Mouse (Mus musculus): ENCODE data around the gene Pnmal2. TPM values are rescaled to one million over a fixed set of nuclear protein-coding genes. Genes with fewer than 3 reads are reported as not detected.

Pnmal2 gene
- polyA plus RNA-seq, 1 experiment from 2014 or later = 186 TPM

GRCm38 (mm10) chr7:16920150-16920579, 24.3 kb upstream of the Pnmal2 start:
- peak overlapping the region; percentile 2 for H3K4me3 ChIP-seq (ENCODE audit: low read depth, low read length)
- peak overlapping the region; percentile 51; the same call in 1 of the 2 replicates for H3K9ac ChIP-seq (ENCODE audit: low read depth, low read length)
- H3K27ac ChIP-seq (ENCODE audit: low read length) = no peak overlapping the region
- H3K9me3 ChIP-seq (replicated peaks; ENCODE audit: control insufficient read depth, low read length, poor library complexity, severe bottlenecking) = no peaks in the 10 kb centered on the region
- 81% methylated on average over 7 of the region's 7 CpGs for WGBS
- H3K36me3 ChIP-seq (ENCODE audit: control insufficient read depth, insufficient read depth, low read length) = peaks cover 38% of the 10 kb centered on the region; the same call in 1 of the 2 replicates
- no peaks in the 10 kb centered on the region for H3K27me3 ChIP-seq (ENCODE audit: control insufficient read depth, insufficient read depth, low read depth, low read length)
- ATAC-seq = no peak
- peaks cover 32% of the 10 kb centered on the region for H3K4me1 ChIP-seq (ENCODE audit: control insufficient read depth, insufficient read depth, low read length)
- H3K4me2 ChIP-seq (ENCODE audit: low read length) = peak overlapping the region; percentile 79

DNA sequence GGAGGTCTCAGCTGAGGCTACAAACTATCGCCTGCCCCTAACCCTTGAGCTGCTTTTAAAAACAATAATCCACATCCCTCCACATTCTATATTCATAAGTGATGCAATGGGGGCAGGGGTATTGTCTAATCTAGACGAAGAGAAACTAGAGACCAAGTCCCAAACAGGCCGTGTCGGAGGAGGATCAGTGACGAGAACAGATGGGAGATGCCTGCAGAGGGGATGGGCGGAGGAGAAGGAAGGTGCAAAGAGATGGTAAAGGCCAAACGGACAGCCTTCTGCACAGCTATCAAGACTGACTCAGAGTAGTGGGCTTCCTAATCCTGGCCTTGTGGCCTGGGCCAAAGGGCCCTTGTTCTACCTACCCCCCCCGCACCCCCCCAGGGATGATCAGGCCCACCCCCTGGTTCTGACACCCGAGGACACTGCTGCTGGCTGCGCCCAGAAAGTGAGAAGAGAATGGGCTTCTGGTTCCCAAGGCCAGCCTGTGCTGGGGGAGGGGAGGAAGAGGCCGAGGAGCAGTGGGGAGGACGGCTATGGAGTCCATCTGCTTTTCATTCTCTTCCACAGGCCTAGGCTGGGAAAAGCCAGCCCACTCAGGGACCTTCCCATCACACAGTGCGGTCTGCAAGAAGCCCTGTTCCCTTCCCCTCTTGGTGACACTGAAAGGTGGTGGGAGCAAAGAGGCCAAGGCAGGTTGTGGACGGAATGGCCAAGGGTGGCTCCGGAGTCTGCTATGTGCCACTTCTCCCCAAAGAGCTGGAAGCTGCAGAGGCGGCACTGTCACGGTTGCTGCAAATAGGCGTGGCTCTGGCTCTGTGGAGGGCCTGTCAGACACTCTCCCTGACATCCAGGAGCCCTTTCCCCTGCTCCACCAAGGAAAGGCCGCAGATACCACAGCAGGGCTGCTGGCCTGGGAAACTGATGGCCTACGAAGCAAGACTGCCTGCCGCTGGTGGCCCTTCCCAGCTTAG, 23.4 kb upstream of the Pnmal2 start:
- Histone ChIP-seq H3K36me3 (ENCODE audit: control insufficient read depth, insufficient read depth, low read length) (peaks cover 30% of the 10 kb centered on the region; the same call in 1 of the 2 replicates), H3K9ac (ENCODE audit: low read depth, low read length) (peak overlapping the region; percentile 90), H3K4me1 (ENCODE audit: control insufficient read depth, insufficient read depth, low read length) (peaks cover 32% of the 10 kb centered on the region), H3K27ac (ENCODE audit: low read length) (peak overlapping the region; percentile 96), H3K27me3 (ENCODE audit: control insufficient read depth, insufficient read depth, low read depth, low read length) (no peaks in the 10 kb centered on the region), H3K4me2 (ENCODE audit: low read length) (peak overlapping the region; percentile 79), H3K4me3 (ENCODE audit: low read depth, low read length) (peak overlapping the region; percentile 74), H3K9me3 (replicated peaks; ENCODE audit: control insufficient read depth, low read length, poor library complexity, severe bottlenecking) (no peaks in the 10 kb centered on the region)
- WGBS = 28% methylated on average over 20 of the region's 21 CpGs
- ATAC-seq = no peak

GRCm38 (mm10) chr7:16921881-16922335, 22.6 kb upstream of the Pnmal2 start:
- Histone ChIP-seq H3K36me3 (ENCODE audit: control insufficient read depth, insufficient read depth, low read length) (peaks cover 23% of the 10 kb centered on the region; the same call in 1 of the 2 replicates), H3K27ac (ENCODE audit: low read length) (peak overlapping the region; percentile 96), H3K9ac (ENCODE audit: low read depth, low read length) (peak overlapping the region; percentile 90), H3K27me3 (ENCODE audit: control insufficient read depth, insufficient read depth, low read depth, low read length) (no peaks in the 10 kb centered on the region), H3K4me2 (ENCODE audit: low read length) (peak overlapping the region; percentile 79), H3K4me3 (ENCODE audit: low read depth, low read length) (peak overlapping the region; percentile 74), H3K4me1 (ENCODE audit: control insufficient read depth, insufficient read depth, low read length) (peaks cover 32% of the 10 kb centered on the region), H3K9me3 (replicated peaks; ENCODE audit: control insufficient read depth, low read length, poor library complexity, severe bottlenecking) (no peaks in the 10 kb centered on the region)
- ATAC-seq = no peak
- 24% methylated on average over 6 of the region's 6 CpGs for WGBS

DNA sequence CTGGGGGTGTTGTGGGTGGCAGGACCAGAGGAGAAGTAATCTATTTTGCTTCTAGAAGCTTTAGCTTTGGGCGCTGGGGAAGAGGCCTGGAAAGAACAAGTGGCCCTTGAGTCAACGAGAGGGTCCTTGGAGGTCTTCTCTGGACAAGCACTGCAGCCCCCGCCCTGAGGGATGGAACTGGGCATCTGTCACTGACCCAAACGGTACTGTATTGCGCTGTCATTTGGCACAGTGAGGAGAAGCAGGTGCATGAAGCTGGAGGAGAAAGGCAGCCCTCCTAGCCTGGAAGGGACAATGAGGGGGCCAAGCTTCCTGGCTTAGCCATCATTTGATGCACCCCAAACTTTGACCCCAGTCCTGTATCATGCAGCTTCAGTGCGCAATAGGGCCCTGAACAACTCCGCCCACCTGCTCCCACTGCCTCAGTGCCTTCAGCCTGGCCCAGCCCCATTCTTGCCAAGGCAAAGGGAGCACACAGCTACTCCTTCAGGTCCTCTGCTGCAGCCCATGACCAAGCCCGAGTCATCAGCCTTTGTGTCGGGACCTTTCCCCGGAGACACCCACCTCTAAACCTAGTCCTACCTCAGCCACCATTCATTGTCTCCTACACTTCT, 22.0 kb upstream of the Pnmal2 start:
- peaks cover 32% of the 10 kb centered on the region for H3K4me1 ChIP-seq (ENCODE audit: control insufficient read depth, insufficient read depth, low read length)
- peak overlapping the region; percentile 79 for H3K4me2 ChIP-seq (ENCODE audit: low read length)
- no peaks in the 10 kb centered on the region for H3K27me3 ChIP-seq (ENCODE audit: control insufficient read depth, insufficient read depth, low read depth, low read length)
- ATAC-seq = no peak
- H3K9me3 ChIP-seq (replicated peaks; ENCODE audit: control insufficient read depth, low read length, poor library complexity, severe bottlenecking) = no peaks in the 10 kb centered on the region
- peak overlapping the region; percentile 90 for H3K9ac ChIP-seq (ENCODE audit: low read depth, low read length)
- peak overlapping the region; percentile 96 for H3K27ac ChIP-seq (ENCODE audit: low read length)
- peaks cover 19% of the 10 kb centered on the region; the same call in 1 of the 2 replicates for H3K36me3 ChIP-seq (ENCODE audit: control insufficient read depth, insufficient read depth, low read length)
- 33% methylated on average over 10 of the region's 10 CpGs for WGBS
- H3K4me3 ChIP-seq (ENCODE audit: low read depth, low read length) = peak overlapping the region; percentile 74

DNA sequence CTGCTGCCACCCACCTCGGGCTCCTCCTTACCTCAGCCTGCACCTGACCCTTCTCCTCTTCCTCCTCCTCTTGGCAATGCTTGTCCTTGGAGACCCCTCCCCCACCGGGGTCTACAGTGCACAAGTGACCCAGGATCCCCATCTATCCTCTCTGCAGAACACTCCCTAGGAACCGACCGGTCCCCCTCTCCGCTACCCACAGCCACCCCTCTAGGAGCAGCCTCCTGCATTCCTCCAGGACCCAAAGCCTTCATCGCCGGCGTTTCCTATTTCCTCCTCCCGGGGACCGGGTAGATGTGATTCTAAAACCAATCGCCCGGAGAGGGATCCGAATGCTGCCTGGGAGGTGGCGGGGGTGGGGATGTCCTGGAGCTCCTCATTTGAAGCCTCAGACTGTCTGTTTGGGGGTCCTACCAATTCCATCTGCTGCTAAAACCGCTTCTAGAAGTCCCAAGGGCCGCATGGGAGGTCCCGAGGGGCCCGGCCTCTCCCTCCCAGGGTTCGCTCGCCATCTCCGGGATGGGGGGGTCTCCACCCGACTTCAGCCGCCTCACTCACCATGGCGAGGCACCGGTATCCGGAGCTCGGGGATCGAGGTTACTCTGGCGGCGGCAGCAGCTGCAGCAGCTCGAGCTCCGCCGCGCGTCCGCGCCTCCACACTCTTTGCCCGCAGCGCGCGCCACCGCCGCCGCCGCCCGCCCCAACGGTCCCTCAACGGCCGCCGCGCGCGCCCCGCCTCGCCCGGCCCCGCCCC, 21.0 kb upstream of the Pnmal2 start:
- 0% methylated on average over 55 of the region's 57 CpGs for WGBS
- peak overlapping the region; percentile 79 for H3K4me2 ChIP-seq (ENCODE audit: low read length)
- H3K27me3 ChIP-seq (ENCODE audit: control insufficient read depth, insufficient read depth, low read depth, low read length) = no peaks in the 10 kb centered on the region
- H3K36me3 ChIP-seq (ENCODE audit: control insufficient read depth, insufficient read depth, low read length) = peaks cover 10% of the 10 kb centered on the region; the same call in 1 of the 2 replicates
- H3K27ac ChIP-seq (ENCODE audit: low read length) = peak overlapping the region; percentile 96
- peak; percentile 8 for ATAC-seq
- peaks cover 32% of the 10 kb centered on the region for H3K4me1 ChIP-seq (ENCODE audit: control insufficient read depth, insufficient read depth, low read length)
- H3K9me3 ChIP-seq (replicated peaks; ENCODE audit: control insufficient read depth, low read length, poor library complexity, severe bottlenecking) = no peaks in the 10 kb centered on the region
- H3K4me3 ChIP-seq (ENCODE audit: low read depth, low read length) = peak overlapping the region; percentile 74
- peak overlapping the region; percentile 90 for H3K9ac ChIP-seq (ENCODE audit: low read depth, low read length)

DNA sequence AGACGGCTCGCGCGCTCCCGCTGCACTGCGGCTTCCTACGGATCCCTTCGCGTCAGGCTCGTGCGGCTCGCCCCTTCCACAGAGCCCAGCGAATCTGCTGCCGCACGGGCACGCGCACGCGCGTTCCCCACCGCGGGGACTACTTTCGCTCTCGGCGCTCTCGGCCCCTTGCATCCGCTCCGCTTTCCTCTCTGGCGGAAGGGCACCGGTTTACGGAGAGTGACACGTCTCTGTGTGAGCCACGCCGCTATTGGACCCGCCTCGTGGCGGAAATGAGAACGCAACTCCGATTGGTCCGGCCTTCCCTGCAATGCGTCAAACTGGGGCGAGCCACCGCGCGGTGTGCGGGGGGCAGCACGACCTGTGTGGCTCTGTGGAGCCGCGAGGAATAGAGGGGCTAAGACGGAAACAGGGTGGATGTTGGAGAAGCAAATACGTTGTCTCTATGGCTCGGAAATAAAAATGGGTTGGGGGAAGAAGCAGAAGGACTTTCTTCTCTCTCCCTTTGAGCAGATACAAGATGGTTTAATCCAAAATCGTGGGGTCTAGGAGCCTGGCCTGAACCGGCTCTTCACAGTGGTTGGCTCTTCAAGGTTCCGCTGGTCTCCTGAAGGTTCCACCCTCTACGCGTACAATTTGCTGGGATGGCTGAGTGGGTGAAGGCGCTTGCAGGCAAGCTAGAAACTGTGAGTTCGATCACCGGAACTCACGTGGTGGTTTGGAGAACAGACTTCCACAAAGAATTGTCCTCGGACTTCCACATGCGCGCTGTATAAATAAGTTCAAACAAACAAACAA, 20.2 kb upstream of the Pnmal2 start, which contains the start of gene Calm3:
TSS of gene Calm3 (minus strand) at position 78 of the 798 bp plus-strand sequence.
- H3K4me2 ChIP-seq (ENCODE audit: low read length) = peak within 1 kb of the TSS; percentile 79
- ATAC-seq = peak; percentile 91
- peaks cover 3% of the 10 kb centered on the region; the same call in 1 of the 2 replicates for H3K36me3 ChIP-seq (ENCODE audit: control insufficient read depth, insufficient read depth, low read length)
- H3K27ac ChIP-seq (ENCODE audit: low read length) = peak within 1 kb of the TSS; percentile 96
- H3K27me3 ChIP-seq (ENCODE audit: control insufficient read depth, insufficient read depth, low read depth, low read length) = no peaks in the 10 kb centered on the region
- H3K4me3 ChIP-seq (ENCODE audit: low read depth, low read length) = peak within 1 kb of the TSS; percentile 74
- H3K4me1 ChIP-seq (ENCODE audit: control insufficient read depth, insufficient read depth, low read length) = peaks cover 30% of the 10 kb centered on the region
- 1% methylated on average over 61 of the region's 64 CpGs for WGBS
- peak within 1 kb of the TSS; percentile 90 for H3K9ac ChIP-seq (ENCODE audit: low read depth, low read length)
- no peaks in the 10 kb centered on the region for H3K9me3 ChIP-seq (replicated peaks; ENCODE audit: control insufficient read depth, low read length, poor library complexity, severe bottlenecking)

GRCm38 (mm10) chr7:16928341-16928740, 16.1 kb upstream of the Pnmal2 start:
- 34% methylated on average over 2 of the region's 2 CpGs for WGBS
- Histone ChIP-seq H3K27ac (ENCODE audit: low read length) (no peak overlapping the region), H3K4me1 (ENCODE audit: control insufficient read depth, insufficient read depth, low read length) (peaks cover 14% of the 10 kb centered on the region), H3K36me3 (ENCODE audit: control insufficient read depth, insufficient read depth, low read length) (no peaks in the 10 kb centered on the region), H3K4me2 (ENCODE audit: low read length) (no peak overlapping the region), H3K27me3 (ENCODE audit: control insufficient read depth, insufficient read depth, low read depth, low read length) (no peaks in the 10 kb centered on the region), H3K9ac (ENCODE audit: low read depth, low read length) (no peak overlapping the region), H3K4me3 (ENCODE audit: low read depth, low read length) (no peak overlapping the region), H3K9me3 (replicated peaks; ENCODE audit: control insufficient read depth, low read length, poor library complexity, severe bottlenecking) (no peaks in the 10 kb centered on the region)
- no peak for ATAC-seq

DNA sequence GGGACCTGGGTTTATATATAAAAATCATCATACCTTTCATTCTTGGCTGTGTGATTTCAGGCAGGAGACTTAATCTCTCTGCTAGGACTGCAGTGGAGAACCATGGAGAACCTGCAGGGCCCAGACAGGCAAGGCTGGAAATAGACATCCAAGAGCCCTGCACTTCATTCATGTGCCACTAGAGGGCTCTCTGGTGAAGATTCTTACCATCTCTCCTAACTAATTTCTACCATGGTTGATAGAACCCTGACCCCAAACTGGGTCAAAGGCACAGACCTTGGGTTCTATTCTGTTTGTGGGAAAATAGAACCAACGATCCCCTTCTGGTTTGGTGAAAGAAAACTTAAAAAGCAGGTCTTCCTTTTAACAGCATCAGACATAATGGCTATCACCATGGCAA, 13.6 kb upstream of the Pnmal2 start:
- peaks cover 20% of the 10 kb centered on the region for H3K4me1 ChIP-seq (ENCODE audit: control insufficient read depth, insufficient read depth, low read length)
- no peak overlapping the region for H3K4me2 ChIP-seq (ENCODE audit: low read length)
- no peaks in the 10 kb centered on the region for H3K27me3 ChIP-seq (ENCODE audit: control insufficient read depth, insufficient read depth, low read depth, low read length)
- H3K9me3 ChIP-seq (replicated peaks; ENCODE audit: control insufficient read depth, low read length, poor library complexity, severe bottlenecking) = no peaks in the 10 kb centered on the region
- no peak for ATAC-seq
- 0% methylated on average over 1 of the region's 1 CpGs for WGBS
- H3K9ac ChIP-seq (ENCODE audit: low read depth, low read length) = no peak overlapping the region
- 0 out of 2 replicates have a peak overlapping the region, but pooled peaks have one; percentile 24 for H3K27ac ChIP-seq (ENCODE audit: low read length)
- H3K36me3 ChIP-seq (ENCODE audit: control insufficient read depth, insufficient read depth, low read length) = no peaks in the 10 kb centered on the region
- no peak overlapping the region for H3K4me3 ChIP-seq (ENCODE audit: low read depth, low read length)

Data from midbrain, embryonic 16.5 days (tissue).